Mouse (Mus musculus) embryonic fibroblast, embryonic 13.5 days (primary cell): Measurements from ENCODE around the gene Rybp.

ENCODE experiments used
- CTCF ChIP-seq: IDR thresholded peaks from 2 replicates; pipeline ENCODE4 v1.5.1; 2011; ENCODE audit warnings: mild to moderate bottlenecking, control low read depth, low read length, moderate library complexity, borderline replicate concordance; ENCODE audit not compliant: insufficient read depth
- POLR2A ChIP-seq: IDR thresholded peaks from 2 replicates; pipeline ENCODE4 v1.6.1; 2011; ENCODE audit warnings: low read depth, mild to moderate bottlenecking, control low read depth, low read length, moderate library complexity

- TF ChIP-seq CTCF, result no peak
- no peak for TF ChIP-seq POLR2A
Observed at GRCm38 (mm10) chr6:100221803-100222202, 65.5 kb downstream of the Rybp start.
